Mouse (Mus musculus): ENCODE results near the gene Tmem170b. TPM values are rescaled to one million over a fixed set of nuclear protein-coding genes. Genes with fewer than 3 reads are reported as not detected.

Tmem170b gene
- polyA plus RNA-seq, 1 experiment from 2014 or later: 4.9 TPM

DNA sequence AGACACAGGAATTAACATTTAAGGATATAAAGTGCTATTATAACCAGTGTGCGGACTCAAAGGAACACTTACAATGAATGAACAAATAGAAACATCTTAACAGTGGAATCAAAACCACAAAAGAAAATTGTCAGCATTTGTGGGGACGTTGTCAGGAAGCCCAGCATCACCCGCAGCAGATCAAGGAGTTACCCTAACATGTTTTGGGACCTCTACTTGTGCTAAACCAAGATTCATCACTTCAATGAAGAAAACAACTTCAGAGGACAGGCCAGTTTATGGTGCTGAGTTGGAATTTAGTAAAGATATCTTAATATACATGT is 21.4 kb upstream of the Tmem170b start:
- no peak overlapping the region for H3K4me3 ChIP-seq (ENCODE audit: low read depth, low read length)
- H3K4me2 ChIP-seq (replicated peaks; ENCODE audit: low read depth): no peak overlapping the region
- no peaks in the 10 kb centered on the region for H3K9me3 ChIP-seq (ENCODE audit: control insufficient read depth, low read length)
- TF ChIP-seq EP300 (optimal IDR thresholded peaks at IDR 0.05): no peak
- TF ChIP-seq CTCF (IDR thresholded peaks at IDR 0.05; ENCODE audit: low read depth): no peak
- no peaks in the 10 kb centered on the region for H3K27me3 ChIP-seq (ENCODE audit: control insufficient read depth, insufficient read depth, low read length)
- no peak for DNase-seq (ENCODE audit: low spot score)
- H3K36me3 ChIP-seq (ENCODE audit: control insufficient read depth, insufficient read depth, low read length): no peaks in the 10 kb centered on the region
- H3K9ac ChIP-seq (ENCODE audit: low read length): no peak overlapping the region
- H3K4me1 ChIP-seq (replicated peaks; ENCODE audit: control insufficient read depth, insufficient read depth): no peaks in the 10 kb centered on the region
- no peak for ATAC-seq (ENCODE audit: low FRiP score, low TSS enrichment)
- 90% methylated on average over 3 of the region's 3 CpGs for WGBS
- no peak overlapping the region for H3K27ac ChIP-seq (replicated peaks)

DNA sequence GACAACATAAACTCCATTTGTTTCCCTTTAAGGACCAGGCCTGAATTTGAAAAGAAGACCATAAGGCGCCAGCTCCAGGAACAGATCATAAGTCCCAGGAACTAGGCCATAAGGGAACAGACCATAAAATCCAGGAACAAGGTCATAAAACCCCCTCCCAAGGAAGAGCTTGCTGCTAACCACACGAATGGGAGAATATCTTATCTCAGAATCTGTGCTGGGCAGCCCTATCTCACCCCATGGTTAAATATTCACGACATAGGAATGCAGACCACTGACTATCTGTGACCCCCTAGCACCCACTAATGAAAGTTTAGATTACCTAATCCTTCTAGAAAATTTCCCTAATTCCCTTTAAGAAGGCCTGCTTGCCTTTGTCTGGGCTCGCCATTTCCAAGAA is 20.8 kb upstream of the Tmem170b start:
- Histone ChIP-seq H3K4me1 (replicated peaks; ENCODE audit: control insufficient read depth, insufficient read depth) (no peaks in the 10 kb centered on the region), H3K4me2 (replicated peaks; ENCODE audit: low read depth) (no peak overlapping the region), H3K27ac (replicated peaks) (no peak overlapping the region), H3K27me3 (ENCODE audit: control insufficient read depth, insufficient read depth, low read length) (no peaks in the 10 kb centered on the region), H3K9ac (ENCODE audit: low read length) (no peak overlapping the region), H3K36me3 (ENCODE audit: control insufficient read depth, insufficient read depth, low read length) (no peaks in the 10 kb centered on the region), H3K4me3 (ENCODE audit: low read depth, low read length) (no peak overlapping the region), H3K9me3 (ENCODE audit: control insufficient read depth, low read length) (no peaks in the 10 kb centered on the region)
- WGBS: 70% methylated on average over 4 of the region's 4 CpGs
- no peak for TF ChIP-seq CTCF (IDR thresholded peaks at IDR 0.05; ENCODE audit: low read depth)
- ATAC-seq (ENCODE audit: low FRiP score, low TSS enrichment) (no peak), DNase-seq (ENCODE audit: low spot score) (no peak)

DNA sequence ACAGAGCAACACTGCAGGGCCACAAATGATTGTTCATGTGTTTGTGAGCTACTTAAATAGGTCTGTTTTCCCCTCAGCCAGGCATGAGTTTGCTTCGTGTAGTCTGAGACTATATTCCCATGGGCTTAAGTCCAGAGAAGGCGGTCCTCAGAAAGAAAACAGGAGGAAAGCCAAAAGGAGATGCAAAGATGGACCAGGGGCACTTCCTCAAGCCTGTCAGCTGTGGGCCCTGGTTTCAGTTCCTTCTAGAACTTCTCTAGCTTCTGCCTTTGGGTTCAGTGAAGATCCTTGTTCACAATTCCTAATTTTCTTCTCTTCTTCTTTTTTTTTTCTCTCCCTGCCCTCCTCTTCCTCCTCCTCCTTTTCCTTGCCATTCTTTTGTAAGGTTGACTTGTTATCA is 9.0 kb upstream of the Tmem170b start:
- no peak overlapping the region for H3K9ac ChIP-seq (ENCODE audit: low read length)
- DNase-seq (ENCODE audit: low spot score) (no peak), ATAC-seq (ENCODE audit: low FRiP score, low TSS enrichment) (no peak)
- WGBS: 52% methylated on average over 2 of the region's 2 CpGs
- TF ChIP-seq CTCF (IDR thresholded peaks at IDR 0.05; ENCODE audit: low read depth): no peak
- H3K27ac ChIP-seq (replicated peaks): no peak overlapping the region
- H3K4me1 ChIP-seq (replicated peaks; ENCODE audit: control insufficient read depth, insufficient read depth): no peaks in the 10 kb centered on the region
- no peaks in the 10 kb centered on the region for H3K36me3 ChIP-seq (ENCODE audit: control insufficient read depth, insufficient read depth, low read length)
- no peak overlapping the region for H3K4me2 ChIP-seq (replicated peaks; ENCODE audit: low read depth)
- no peak overlapping the region for H3K4me3 ChIP-seq (ENCODE audit: low read depth, low read length)
- no peaks in the 10 kb centered on the region for H3K27me3 ChIP-seq (ENCODE audit: control insufficient read depth, insufficient read depth, low read length)
- H3K9me3 ChIP-seq (ENCODE audit: control insufficient read depth, low read length): no peaks in the 10 kb centered on the region

DNA sequence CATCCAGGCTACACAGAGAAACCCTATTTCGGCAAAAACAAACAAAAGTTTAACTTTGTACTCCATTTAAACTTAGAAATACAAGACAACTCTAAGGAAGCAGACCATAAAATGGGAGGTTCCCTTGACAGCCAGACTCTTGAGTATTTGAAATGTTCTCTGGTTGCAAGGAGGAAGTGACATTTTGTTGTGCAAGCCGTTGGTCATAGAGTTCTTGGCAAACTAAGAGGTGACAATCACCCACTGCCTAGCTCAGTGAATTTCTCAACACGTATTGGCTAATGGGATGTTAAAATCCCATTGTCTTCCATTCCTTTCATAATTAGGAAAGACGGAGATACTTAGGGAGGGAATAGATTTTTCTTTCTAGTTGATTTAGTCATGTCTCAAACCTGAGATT is 5.7 kb upstream of the Tmem170b start:
- no peak overlapping the region for H3K9ac ChIP-seq (ENCODE audit: low read length)
- H3K4me2 ChIP-seq (replicated peaks; ENCODE audit: low read depth): no peak overlapping the region
- no peak overlapping the region for H3K4me3 ChIP-seq (ENCODE audit: low read depth, low read length)
- no peaks in the 10 kb centered on the region for H3K9me3 ChIP-seq (ENCODE audit: control insufficient read depth, low read length)
- ATAC-seq (ENCODE audit: low FRiP score, low TSS enrichment) (no peak), DNase-seq (ENCODE audit: low spot score) (no peak)
- no peaks in the 10 kb centered on the region for H3K4me1 ChIP-seq (replicated peaks; ENCODE audit: control insufficient read depth, insufficient read depth)
- no peaks in the 10 kb centered on the region for H3K36me3 ChIP-seq (ENCODE audit: control insufficient read depth, insufficient read depth, low read length)
- TF ChIP-seq EP300 (optimal IDR thresholded peaks at IDR 0.05): no peak
- TF ChIP-seq CTCF (IDR thresholded peaks at IDR 0.05; ENCODE audit: low read depth): no peak
- no peaks in the 10 kb centered on the region for H3K27me3 ChIP-seq (ENCODE audit: control insufficient read depth, insufficient read depth, low read length)
- 66% methylated on average over 4 of the region's 4 CpGs for WGBS
- no peak overlapping the region for H3K27ac ChIP-seq (replicated peaks)

DNA sequence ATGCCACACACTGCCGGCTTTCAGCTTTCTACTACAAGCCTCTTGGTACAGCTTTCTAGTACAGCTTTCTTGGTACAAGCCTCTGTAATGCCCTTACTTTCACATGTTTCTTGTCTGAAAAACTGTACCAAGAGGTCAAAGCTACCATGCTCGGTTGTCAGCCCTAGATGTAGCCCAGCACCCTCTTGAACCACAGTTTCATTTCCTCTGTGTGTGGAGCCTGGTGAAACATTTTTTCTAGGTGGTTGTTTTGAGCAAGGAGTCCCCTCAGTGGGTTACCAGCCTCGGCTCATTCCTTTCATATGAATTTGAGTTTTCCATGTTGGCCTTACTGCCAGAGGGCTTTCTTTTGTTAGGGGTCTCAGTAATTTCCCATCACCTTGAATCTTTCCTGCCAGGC is 4.7 kb upstream of the Tmem170b start:
- Histone ChIP-seq H3K9ac (ENCODE audit: low read length) (no peak overlapping the region), H3K27ac (replicated peaks) (no peak overlapping the region), H3K36me3 (ENCODE audit: control insufficient read depth, insufficient read depth, low read length) (no peaks in the 10 kb centered on the region), H3K4me3 (ENCODE audit: low read depth, low read length) (no peak overlapping the region), H3K9me3 (ENCODE audit: control insufficient read depth, low read length) (no peaks in the 10 kb centered on the region), H3K27me3 (ENCODE audit: control insufficient read depth, insufficient read depth, low read length) (no peaks in the 10 kb centered on the region), H3K4me2 (replicated peaks; ENCODE audit: low read depth) (no peak overlapping the region), H3K4me1 (replicated peaks; ENCODE audit: control insufficient read depth, insufficient read depth) (no peaks in the 10 kb centered on the region)
- WGBS: 83% methylated on average over 3 of the region's 3 CpGs
- no peak for TF ChIP-seq EP300 (optimal IDR thresholded peaks at IDR 0.05)
- TF ChIP-seq CTCF (IDR thresholded peaks at IDR 0.05; ENCODE audit: low read depth): no peak
- DNase-seq (ENCODE audit: low spot score) (no peak), ATAC-seq (ENCODE audit: low FRiP score, low TSS enrichment) (no peak)

DNA sequence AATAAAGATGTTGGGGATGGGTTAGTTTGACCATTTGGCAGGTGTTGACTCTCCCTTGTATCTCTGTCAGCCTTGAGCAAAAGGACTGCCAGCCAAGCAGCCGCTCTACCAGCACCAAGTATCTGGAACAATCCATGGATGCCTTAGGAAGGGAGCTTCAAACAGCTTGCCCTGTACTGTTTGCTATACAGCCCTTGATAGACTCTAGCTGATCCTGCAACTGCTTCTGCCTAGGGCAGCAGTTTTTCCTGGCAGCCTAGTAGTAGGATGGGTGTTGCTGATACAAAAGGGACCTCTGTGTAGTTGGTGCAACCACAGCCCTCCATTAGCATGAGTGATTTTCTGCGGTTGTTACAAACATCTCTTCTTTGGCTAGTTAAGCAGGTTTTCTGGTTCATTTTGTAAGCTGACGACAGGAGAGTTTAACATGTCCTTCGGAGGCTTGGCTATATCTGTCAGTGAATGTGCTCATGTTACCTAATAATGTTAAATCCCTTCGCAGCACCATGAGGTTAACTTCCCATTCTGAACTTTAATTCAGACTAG is 1.7 kb upstream of the Tmem170b start:
- no peaks in the 10 kb centered on the region for H3K9me3 ChIP-seq (ENCODE audit: control insufficient read depth, low read length)
- no peak overlapping the region for H3K4me2 ChIP-seq (replicated peaks; ENCODE audit: low read depth)
- no peak overlapping the region for H3K9ac ChIP-seq (ENCODE audit: low read length)
- DNase-seq (ENCODE audit: low spot score) (no peak), ATAC-seq (ENCODE audit: low FRiP score, low TSS enrichment) (no peak)
- no peak overlapping the region for H3K4me3 ChIP-seq (ENCODE audit: low read depth, low read length)
- H3K27me3 ChIP-seq (ENCODE audit: control insufficient read depth, insufficient read depth, low read length): no peaks in the 10 kb centered on the region
- no peak overlapping the region for H3K27ac ChIP-seq (replicated peaks)
- no peak for TF ChIP-seq EP300 (optimal IDR thresholded peaks at IDR 0.05)
- TF ChIP-seq CTCF (IDR thresholded peaks at IDR 0.05; ENCODE audit: low read depth): no peak
- WGBS: 73% methylated on average over 5 of the region's 5 CpGs
- H3K4me1 ChIP-seq (replicated peaks; ENCODE audit: control insufficient read depth, insufficient read depth): no peaks in the 10 kb centered on the region
- H3K36me3 ChIP-seq (ENCODE audit: control insufficient read depth, insufficient read depth, low read length): no peaks in the 10 kb centered on the region

Measured in stomach, postnatal 0 days (tissue).